Mouse (Mus musculus) layer of hippocampus, postnatal 25 days (tissue): ENCODE measurements around the gene Naip2. TPM values are rescaled to one million over a fixed set of nuclear protein-coding genes. Genes with fewer than 3 reads are reported as not detected.

Experiments
- DNase-seq, 2 experiments: peaks; one replicate each; pipeline ENCODE4 v3.0.0; 2022; ENCODE audit warnings: mixed read lengths in 2 of 2, low spot score in 1 of 2; ENCODE audit errors: extremely low spot score in 1 of 2
- total RNA-seq, 2 experiments: library from RNA; stranded (reverse); gene quantifications; 2 replicates each; pipeline ENCODE4 v1.2.3; 2021

The Naip2 gene
- total RNA-seq, 2 experiments from 2014 or later, result 0.47 to 0.57 TPM

- no peak for DNase-seq
Observed at GRCm38 (mm10) chr13:100112218-100112972, 89.5 kb downstream of the Naip2 start.

GRCm38 (mm10) chr13:100107652-100108472 lies 94.0 kb downstream of the Naip2 start, which contains the start of gene Serf1:
Gene Serf1, plus strand, starts transcription at chr13:100108012.
- DNase-seq, result peak; percentile 70

GRCm38 (mm10) chr13:100103748-100104254 lies 98.1 kb downstream of the Naip2 start, which contains the start of gene Bdp1:
Gene Bdp1, minus strand, starts transcription at chr13:100104070.
- peak; percentile 97 to 98 for DNase-seq

GRCm38 (mm10) chr13:100103052-100103658 lies 98.7 kb downstream of the Naip2 start:
- DNase-seq, result no peak

GRCm38 (mm10) chr13:100098808-100099207 lies 103.1 kb downstream of the Naip2 start:
- DNase-seq, result no peak

Other genes with a start within 250 kb of the Naip2 start
- 10 to 100 TPM; 27.3 to 34.0 TPM for gene Mccc2, start 186.5 kb downstream of the Naip2 start, total RNA-seq
- gene Bdp1, start 98.0 kb downstream of the Naip2 start, total RNA-seq, result 10 to 100 TPM; 33.9 to 43.3 TPM
- gene Serf1, start 94.1 kb downstream of the Naip2 start, total RNA-seq, result 10 to 100 TPM; 22.1 to 24.5 TPM
- 10 to 100 TPM; 32.8 to 35.7 TPM for gene Smn1, start 77.2 kb downstream of the Naip2 start, total RNA-seq
- under 1 TPM; 0.30 to 0.49 TPM for gene Naip5, start 44.2 kb upstream of the Naip2 start, total RNA-seq
- gene Naip6, start 115.6 kb upstream of the Naip2 start, total RNA-seq, result under 1 TPM; 0.17 to 0.28 TPM